Mouse (Mus musculus) embryo, embryonic 11.5 days (tissue): ENCODE measurements around the gene Bcl9l.

Experiments used
- DNase-seq: peaks from one replicate; pipeline ENCODE4 v3.0.0-alpha.2; 2012; ENCODE audit warnings: low read depth, low spot score

Bcl9l gene

GRCm38 (mm10) chr9:44510872-44511601 is 28.4 kb downstream of the Bcl9l start:
- no peak for DNase-seq

- no peak for DNase-seq
Measured at GRCm38 (mm10) chr9:44511935-44512716, 29.5 kb downstream of the Bcl9l start.

- no peak for DNase-seq
Measured at GRCm38 (mm10) chr9:44512717-44513003, 30.0 kb downstream of the Bcl9l start.

GRCm38 (mm10) chr9:44513121-44513520 is 30.5 kb downstream of the Bcl9l start:
- DNase-seq = no peak

- no peak for DNase-seq
Measured at GRCm38 (mm10) chr9:44513610-44514009, 31.0 kb downstream of the Bcl9l start.

- no peak for DNase-seq
Measured at GRCm38 (mm10) chr9:44514147-44514546, 31.5 kb downstream of the Bcl9l start.

- no peak for DNase-seq
Measured at GRCm38 (mm10) chr9:44515131-44515751, 32.6 kb downstream of the Bcl9l start.

GRCm38 (mm10) chr9:44515891-44516290 is 33.3 kb downstream of the Bcl9l start:
- no peak for DNase-seq

- DNase-seq = no peak
Measured at GRCm38 (mm10) chr9:44517368-44517767, 34.7 kb downstream of the Bcl9l start.

GRCm38 (mm10) chr9:44518068-44518467 is 35.4 kb downstream of the Bcl9l start:
- no peak for DNase-seq

- DNase-seq = no peak
Measured at GRCm38 (mm10) chr9:44521927-44522326, 39.3 kb downstream of the Bcl9l start.

GRCm38 (mm10) chr9:44523686-44524085 is 41.1 kb downstream of the Bcl9l start:
- DNase-seq = no peak

GRCm38 (mm10) chr9:44524235-44524826 is 41.7 kb downstream of the Bcl9l start:
- no peak for DNase-seq

GRCm38 (mm10) chr9:44525001-44525400 is 42.4 kb downstream of the Bcl9l start:
- DNase-seq = no peak

GRCm38 (mm10) chr9:44525589-44525988 is 43.0 kb downstream of the Bcl9l start:
- DNase-seq = no peak

GRCm38 (mm10) chr9:44526337-44527112 is 43.9 kb downstream of the Bcl9l start:
- no peak for DNase-seq

GRCm38 (mm10) chr9:44528340-44528739 is 45.7 kb downstream of the Bcl9l start:
- no peak for DNase-seq

GRCm38 (mm10) chr9:44532991-44533580 is 50.5 kb downstream of the Bcl9l start:
- DNase-seq = no peak

- no peak for DNase-seq
Measured at GRCm38 (mm10) chr9:44537625-44538301, 55.1 kb downstream of the Bcl9l start.

- no peak for DNase-seq
Measured at GRCm38 (mm10) chr9:44539816-44540421, 57.3 kb downstream of the Bcl9l start.
